Mouse (Mus musculus): ENCODE measurements around the gene Cyba.

DNA sequence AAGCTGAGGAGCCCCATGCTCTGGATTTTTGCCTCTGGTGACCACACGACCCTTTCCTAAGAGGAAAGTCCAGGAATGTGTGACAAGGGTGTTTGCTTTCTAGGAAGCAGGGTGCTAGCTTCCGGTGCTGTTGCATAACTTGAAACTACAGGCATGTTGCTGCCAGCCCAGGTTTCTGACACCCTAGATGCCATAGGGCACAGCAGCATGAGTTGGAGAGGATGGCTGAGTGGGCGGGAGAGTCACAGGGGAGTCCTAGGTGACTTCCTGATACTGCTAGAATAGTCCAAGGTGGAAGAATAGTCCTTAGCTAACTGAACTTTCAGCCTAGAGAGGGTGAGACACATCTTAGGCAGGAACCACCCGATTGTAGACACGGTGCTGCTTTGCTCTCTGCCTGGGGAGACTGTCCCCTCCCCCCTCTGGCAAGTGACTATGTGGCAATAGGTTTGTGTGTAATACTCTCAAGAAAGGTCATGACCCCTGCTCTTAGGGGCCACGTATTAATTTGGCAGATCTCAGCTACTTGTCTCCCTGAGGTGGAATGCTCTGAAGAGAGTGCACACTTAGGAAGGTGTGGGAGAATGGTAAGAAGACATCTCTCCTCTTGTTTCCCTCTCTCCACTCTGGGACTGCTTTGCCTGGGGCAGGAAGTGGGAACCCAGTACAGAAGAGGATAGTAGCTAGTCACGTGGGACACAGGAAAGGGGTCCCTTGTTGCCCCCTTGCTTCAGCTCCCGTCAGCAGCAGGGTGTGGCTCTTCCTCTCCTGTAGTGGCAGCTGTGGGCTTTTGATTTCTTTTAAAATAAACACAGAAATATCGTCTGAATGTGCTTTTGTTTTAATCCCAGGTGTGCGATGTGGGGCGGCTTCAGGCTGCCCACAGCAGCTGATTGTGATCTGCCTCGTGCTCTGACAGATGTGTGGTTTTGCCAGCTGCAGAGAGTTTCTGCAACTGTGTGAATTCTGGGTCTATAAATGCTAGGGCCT, 31.2 kb upstream of the Cyba start:
- TF ChIP-seq EP300 (IDR thresholded peaks at IDR 0.05; ENCODE audit: low read depth), result peak; percentile 23; the same call in 1 of the 2 replicates
- no peak for TF ChIP-seq CTCF (IDR thresholded peaks at IDR 0.05; ENCODE audit: low read depth)

Data from liver, postnatal 0 days (tissue).